Mouse (Mus musculus) spleen, adult 2 months (tissue): ENCODE results near the gene Adcy1. TPM values are rescaled to one million over a fixed set of nuclear protein-coding genes. Genes with fewer than 3 reads are reported as not detected.

Experiments
- DNase-seq, 2 experiments: peaks; one replicate each; pipeline versions ENCODE4 v3.0.0 to v3.0.0-alpha.2; 2012 to 2021; ENCODE audit warnings: low spot score in 2 of 2, low read depth in 1 of 2
- H3K27ac ChIP-seq: fragments of 200-500 bp; 2 replicates; pipeline ENCODE4 v1.5.1; 2012; ENCODE audit warnings: low read length, inconsistent platforms; ENCODE audit not compliant: insufficient read depth
- H3K27me3 ChIP-seq: fragments of 200-500 bp; 2 replicates; pipeline ENCODE4 v1.6.1; 2012; ENCODE audit warnings: mild to moderate bottlenecking, moderate library complexity, low read length, inconsistent platforms; ENCODE audit not compliant: control insufficient read depth, insufficient read depth
- H3K36me3 ChIP-seq: fragments of 200-500 bp; 2 replicates; pipeline ENCODE4 v1.6.1; 2012; ENCODE audit warnings: mild to moderate bottlenecking, low read length, inconsistent platforms; ENCODE audit not compliant: control insufficient read depth, insufficient read depth
- H3K4me1 ChIP-seq: fragments of 200-500 bp; 2 replicates; pipeline ENCODE4 v1.6.1; 2011; ENCODE audit warnings: inconsistent platforms; ENCODE audit not compliant: control insufficient read depth, insufficient read depth, insufficient read length
- H3K4me3 ChIP-seq: fragments of 200-500 bp; 2 replicates; pipeline ENCODE4 v1.5.1; 2011; ENCODE audit warnings: mild to moderate bottlenecking, inconsistent platforms; ENCODE audit not compliant: insufficient read depth, insufficient read length; ENCODE audit errors: extremely low read depth
- CTCF ChIP-seq: fragments of 200-500 bp; IDR thresholded peaks from 2 replicates; pipeline ENCODE4 v1.5.1; 2011; ENCODE audit warnings: mild to moderate bottlenecking, inconsistent platforms; ENCODE audit not compliant: insufficient read depth, insufficient read length, insufficient replicate concordance; ENCODE audit errors: extremely low read depth
- POLR2A ChIP-seq: fragments of 200-500 bp; IDR thresholded peaks from 2 replicates; pipeline ENCODE4 v1.6.1; 2011; ENCODE audit warnings: low read depth, low read length, inconsistent platforms
- WGBS: fragments of 180-500 bp; shearing (Covaris S2); methylation state at CpG from one replicate; pipeline ENCODE4 v1.1.7; 2018; 5-methylcytosine and 5-hydroxymethylcytosine counted together
- polyA plus RNA-seq: library from polyadenylated mRNA; depleted of rRNA; stranded (reverse); fragments of >200 nt; gene quantifications from 2 replicates; pipeline ENCODE4 v1.2.3, GENCODE M21; 2012

Gene Adcy1
- polyA plus RNA-seq, 1 experiment, result 1.2 TPM

GRCm38 (mm10) chr11:7192710-7193109, 129.4 kb downstream of the Adcy1 start:
- H3K27me3 ChIP-seq, result no peaks in the 10 kb centered on the region
- H3K27ac ChIP-seq, result no peak overlapping the region
- no peak for DNase-seq
- H3K4me3 ChIP-seq, result no peak overlapping the region
- H3K4me1 ChIP-seq, result no peaks in the 10 kb centered on the region
- no peaks in the 10 kb centered on the region for H3K36me3 ChIP-seq
- TF ChIP-seq CTCF (no peak), POLR2A (no peak)
- 65% methylated on average over 6 of the region's 6 CpGs for WGBS

GRCm38 (mm10) chr11:7193134-7193533, 129.8 kb downstream of the Adcy1 start:
- Histone ChIP-seq H3K36me3 (no peaks in the 10 kb centered on the region), H3K4me1 (no peaks in the 10 kb centered on the region), H3K27ac (no peak overlapping the region), H3K4me3 (no peak overlapping the region), H3K27me3 (no peaks in the 10 kb centered on the region)
- 76% methylated on average over 9 of the region's 9 CpGs for WGBS
- no peak for TF ChIP-seq CTCF
- no peak for TF ChIP-seq POLR2A
- DNase-seq, result no peak

DNA sequence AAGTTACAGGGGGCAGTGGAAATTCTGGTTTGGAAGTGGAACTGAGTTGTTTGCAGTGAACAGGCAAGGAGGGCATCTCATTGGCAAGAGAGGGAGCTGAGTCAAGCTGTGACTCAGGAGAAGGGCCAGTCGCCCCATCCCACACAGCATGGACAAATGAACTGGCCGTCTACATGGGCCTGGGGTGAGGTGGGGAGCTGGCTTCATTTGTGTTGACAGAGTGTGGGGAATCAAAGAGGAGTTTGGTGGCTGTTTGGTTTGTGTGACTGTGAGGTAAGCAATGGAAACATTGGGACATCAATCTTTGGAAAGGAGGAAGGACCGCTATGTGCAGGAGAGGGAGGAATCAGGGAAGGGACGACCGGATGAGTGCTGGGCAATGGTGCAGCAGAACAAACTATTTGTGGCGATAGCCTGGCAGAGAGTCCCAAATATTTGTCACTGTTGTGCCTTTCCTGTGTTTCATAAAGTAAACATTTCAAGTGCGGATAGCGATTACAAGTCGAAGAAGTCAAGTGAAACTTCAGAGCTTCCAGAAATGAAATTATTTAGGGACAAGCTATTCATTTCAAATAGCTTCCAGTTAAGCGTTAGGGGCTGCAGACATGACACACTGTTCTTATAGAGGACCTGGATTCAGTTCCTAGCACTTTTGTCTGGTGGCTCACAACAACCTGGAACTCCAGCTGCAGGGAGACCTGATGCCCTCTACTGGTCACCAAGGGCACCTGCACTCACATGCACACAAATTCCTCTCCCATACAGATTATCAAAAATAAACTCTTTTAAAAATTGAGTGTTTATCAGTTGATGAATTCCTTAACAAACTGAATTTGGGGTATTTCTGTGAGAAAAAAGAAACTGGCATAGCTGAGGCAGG, 131.4 kb downstream of the Adcy1 start:
- 91% methylated on average over 10 of the region's 10 CpGs for WGBS
- no peak for TF ChIP-seq CTCF
- TF ChIP-seq POLR2A, result no peak
- Histone ChIP-seq H3K4me1 (no peaks in the 10 kb centered on the region), H3K27ac (no peak overlapping the region), H3K36me3 (no peaks in the 10 kb centered on the region), H3K27me3 (no peaks in the 10 kb centered on the region), H3K4me3 (no peak overlapping the region)
- no peak for DNase-seq

- Histone ChIP-seq H3K4me3 (no peak overlapping the region), H3K27ac (no peak overlapping the region), H3K4me1 (no peaks in the 10 kb centered on the region), H3K36me3 (no peaks in the 10 kb centered on the region), H3K27me3 (no peaks in the 10 kb centered on the region)
- WGBS, result 84% methylated on average over 4 of the region's 4 CpGs
- DNase-seq, result no peak
- TF ChIP-seq POLR2A, result no peak
- TF ChIP-seq CTCF, result no peak
These were observed 132.0 kb downstream of the Adcy1 start for GRCm38 (mm10) chr11:7195312-7195685.

DNA sequence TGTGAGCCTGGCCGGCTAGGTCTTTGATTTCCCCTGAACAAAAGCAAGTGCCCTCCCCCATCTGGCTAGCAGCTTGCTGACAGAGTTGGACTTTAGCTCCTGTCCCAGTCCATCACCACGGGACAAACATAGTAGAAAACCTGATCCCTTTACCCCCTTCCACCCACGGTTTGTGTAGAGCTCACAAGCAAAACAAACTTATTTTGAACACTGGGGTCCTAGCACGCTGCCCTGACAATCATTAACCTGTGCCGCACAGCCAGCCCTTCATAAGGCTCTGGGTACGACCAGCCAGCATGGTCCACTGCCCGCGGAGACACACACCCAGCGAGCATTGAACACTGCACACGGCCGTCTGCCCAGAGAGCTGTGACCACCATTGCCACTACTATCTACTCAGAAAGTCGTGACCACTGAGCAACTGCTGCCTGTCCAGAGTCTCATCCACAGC, 134.2 kb downstream of the Adcy1 start, which contains the start of gene Igfbp1:
Gene Igfbp1, plus strand, starts transcription at position 292 of the 451 bp plus-strand sequence.
- H3K27me3 ChIP-seq, result no peaks in the 10 kb centered on the region
- no peak within 1 kb of the TSS for H3K27ac ChIP-seq
- DNase-seq, result no peak
- TF ChIP-seq POLR2A (no peak), CTCF (no peak)
- H3K4me3 ChIP-seq, result no peak within 1 kb of the TSS
- no peaks in the 10 kb centered on the region for H3K4me1 ChIP-seq
- H3K36me3 ChIP-seq, result no peaks in the 10 kb centered on the region
- 80% methylated on average over 12 of the region's 12 CpGs for WGBS

DNA sequence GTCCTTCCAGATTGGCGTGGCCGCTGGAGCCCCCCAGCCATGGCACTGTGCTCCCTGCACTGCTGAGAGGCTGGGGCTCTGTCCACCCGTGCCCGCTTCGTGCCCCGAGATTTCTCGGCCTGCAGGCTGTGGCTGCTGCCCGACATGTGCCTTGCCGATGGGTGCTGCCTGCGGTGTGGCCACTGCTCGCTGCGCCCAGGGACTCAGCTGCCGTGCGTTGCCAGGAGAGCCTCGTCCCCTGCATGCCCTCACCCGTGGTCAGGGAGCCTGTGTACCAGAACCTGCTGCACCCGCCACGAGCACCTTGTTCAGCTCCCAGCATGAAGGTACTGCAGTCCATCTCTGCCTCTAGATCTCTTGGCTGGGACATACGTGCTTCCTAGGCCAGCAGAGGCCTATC, 134.7 kb downstream of the Adcy1 start:
- Histone ChIP-seq H3K27me3 (no peaks in the 10 kb centered on the region), H3K36me3 (no peaks in the 10 kb centered on the region), H3K27ac (no peak overlapping the region), H3K4me3 (no peak overlapping the region), H3K4me1 (no peaks in the 10 kb centered on the region)
- no peak for DNase-seq
- 88% methylated on average over 19 of the region's 19 CpGs for WGBS
- TF ChIP-seq CTCF (no peak), POLR2A (no peak)
